Mouse (Mus musculus): ENCODE measurements at regions not wholly inside any gene's neighbourhood (a gene's known extent, or its start where the extent isn't known, plus 50 kb on each side); places are given as distances from the start of the nearest gene placed in this dataset.
A peak's percentile ranks its signal among the peaks of the same experiment; 100 is the strongest.

GRCm38 (mm10) chr11:39733434-39734076 is 961.4 kb downstream of the Mat2b start:
- DNase-seq (ENCODE audit: low read depth) = no peak

- DNase-seq (ENCODE audit: low read depth) = no peak
These were observed 971.4 kb downstream of the Mat2b start for GRCm38 (mm10) chr11:39723621-39724020.

- no peak for DNase-seq (ENCODE audit: low read depth)
These were observed 1016.5 kb downstream of the Mat2b start for GRCm38 (mm10) chr11:39678521-39678920.

- DNase-seq (ENCODE audit: low read depth) = no peak
These were observed 1041.4 kb downstream of the Mat2b start for GRCm38 (mm10) chr11:39653595-39653994.

GRCm38 (mm10) chr11:39619356-39619755 is 1075.6 kb downstream of the Mat2b start:
- no peak for DNase-seq (ENCODE audit: low read depth)

GRCm38 (mm10) chr11:39615843-39616242 is 1079.2 kb downstream of the Mat2b start:
- DNase-seq (ENCODE audit: low read depth) = peak; percentile 2

GRCm38 (mm10) chr11:39596479-39596878 is 1098.5 kb downstream of the Mat2b start:
- DNase-seq (ENCODE audit: low read depth) = no peak

GRCm38 (mm10) chr11:39588641-39589385 is 1106.2 kb downstream of the Mat2b start:
- DNase-seq (ENCODE audit: low read depth) = peak; percentile 69

- DNase-seq (ENCODE audit: low read depth) = no peak
These were observed 1136.7 kb downstream of the Mat2b start for GRCm38 (mm10) chr11:39558287-39558686.

GRCm38 (mm10) chr11:39550066-39550465 is 1144.9 kb downstream of the Mat2b start:
- no peak for DNase-seq (ENCODE audit: low read depth)

GRCm38 (mm10) chr11:39524866-39525649 is 1169.9 kb downstream of the Mat2b start:
- DNase-seq (ENCODE audit: low read depth) = no peak

GRCm38 (mm10) chr11:39495253-39495652 is 1199.8 kb downstream of the Mat2b start:
- no peak for DNase-seq (ENCODE audit: low read depth)

- no peak for DNase-seq (ENCODE audit: low read depth)
These were observed 1217.9 kb downstream of the Mat2b start for GRCm38 (mm10) chr11:39477136-39477535.

- DNase-seq (ENCODE audit: low read depth) = no peak
These were observed 1241.6 kb downstream of the Mat2b start for GRCm38 (mm10) chr11:39453329-39453952.

GRCm38 (mm10) chr11:39446374-39446773 is 1248.6 kb downstream of the Mat2b start:
- no peak for DNase-seq (ENCODE audit: low read depth)

GRCm38 (mm10) chr11:39411691-39412090 is 1283.3 kb downstream of the Mat2b start:
- no peak for DNase-seq (ENCODE audit: low read depth)

- DNase-seq (ENCODE audit: low read depth) = no peak
These were observed 1283.8 kb downstream of the Mat2b start for GRCm38 (mm10) chr11:39411182-39411581.

GRCm38 (mm10) chr11:39364827-39365226 is 1330.2 kb downstream of the Mat2b start:
- no peak for DNase-seq (ENCODE audit: low read depth)

- no peak for DNase-seq (ENCODE audit: low read depth)
These were observed 1344.4 kb downstream of the Mat2b start for GRCm38 (mm10) chr11:39350616-39351015.

Data from 416B (cell line).